Mouse (Mus musculus) B cell, adult (primary cell): ENCODE results near the gene Dgcr8. TPM values are rescaled to one million over a fixed set of nuclear protein-coding genes. Genes with fewer than 3 reads are reported as not detected.

Experiments
- total RNA-seq: library from RNA; stranded (reverse); gene quantifications from 4 replicates; pipeline ENCODE4 v1.2.4, GENCODE M21; 2023; ENCODE audit not compliant: inconsistent age

Dgcr8 gene
- total RNA-seq: 32.5 to 41.7 TPM (median 40.3 TPM) in 4 replicates

GRCm38 (mm10) chr16:18289067-18289588 lies at the start of gene Dgcr8:
TSS of gene Dgcr8 (minus strand) at chr16:18289246.

DNA sequence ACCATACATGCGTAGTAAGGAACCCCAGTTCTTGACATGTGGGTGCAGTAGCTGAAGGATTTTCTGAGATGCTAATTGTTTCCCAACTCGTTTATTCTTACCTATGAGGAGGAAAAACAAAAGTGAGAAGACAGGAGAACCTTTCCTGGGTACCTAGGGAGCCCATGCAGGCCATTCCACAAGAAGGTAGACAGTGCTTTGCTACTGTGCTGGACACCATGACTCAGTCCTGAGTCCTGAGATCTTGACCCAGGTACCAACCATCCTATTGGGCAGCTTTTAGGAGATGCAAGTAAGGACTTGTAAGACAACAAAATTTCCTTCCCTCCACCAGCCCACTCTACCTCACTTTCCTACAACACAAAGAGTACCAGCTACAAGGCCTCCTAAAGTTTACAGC lies 30.8 kb downstream of the Dgcr8 start, which contains the start of gene Gm49776:
Gm49776 (minus strand) TSS at position 101 of the 400 bp plus-strand sequence.

DNA sequence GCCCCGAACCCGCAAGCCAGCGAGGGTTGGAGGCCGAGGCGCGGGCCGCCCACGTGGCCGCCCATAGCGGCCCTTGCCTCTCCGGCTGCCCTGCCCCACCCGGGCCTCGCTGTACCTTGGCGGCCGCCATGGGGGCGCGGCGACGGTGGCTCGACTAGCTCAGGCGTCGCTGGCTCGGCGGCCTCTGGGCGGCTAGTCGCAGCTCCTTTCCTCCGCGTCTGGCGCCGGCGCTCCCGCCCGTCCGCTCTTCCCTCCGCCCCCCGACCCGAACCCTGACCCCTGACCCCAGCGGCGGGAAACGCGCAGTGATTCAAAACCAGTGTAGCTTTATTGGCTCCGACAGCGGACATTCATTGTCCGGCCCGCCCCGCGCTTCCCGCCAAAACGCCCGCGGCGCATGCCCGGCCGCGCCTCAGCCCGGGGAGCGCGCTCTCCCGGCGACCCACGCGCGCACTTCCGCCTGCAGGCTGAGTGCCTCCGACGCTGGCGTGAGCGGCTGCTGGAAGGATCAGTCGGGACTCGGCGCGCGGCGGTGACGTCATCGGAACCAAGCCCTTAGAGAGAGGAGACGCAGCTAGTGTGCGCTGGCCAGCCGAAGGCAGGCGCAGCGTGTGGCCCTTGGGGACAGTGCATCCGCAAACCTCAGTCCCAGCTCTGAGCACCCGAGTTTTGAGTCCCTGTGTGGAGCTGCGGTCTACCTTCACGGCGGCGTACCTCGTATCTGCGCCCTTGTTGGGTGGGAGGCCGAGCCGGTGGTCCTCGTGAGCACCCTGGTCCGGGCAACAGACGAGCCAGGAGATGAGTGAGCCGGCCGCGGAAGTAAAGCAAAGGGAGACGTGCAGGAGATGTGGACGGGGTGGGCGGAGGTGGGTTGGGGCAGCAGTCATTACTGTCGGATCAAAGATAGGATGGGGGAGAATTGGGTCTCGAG lies 40.3 kb downstream of the Dgcr8 start, which contains the start of the genes Trmt2a and Ranbp1:
Trmt2a (plus strand) TSS at position 247 of the 931 bp plus-strand sequence.
Ranbp1 (minus strand) TSS at position 300 of the 931 bp plus-strand sequence.

DNA sequence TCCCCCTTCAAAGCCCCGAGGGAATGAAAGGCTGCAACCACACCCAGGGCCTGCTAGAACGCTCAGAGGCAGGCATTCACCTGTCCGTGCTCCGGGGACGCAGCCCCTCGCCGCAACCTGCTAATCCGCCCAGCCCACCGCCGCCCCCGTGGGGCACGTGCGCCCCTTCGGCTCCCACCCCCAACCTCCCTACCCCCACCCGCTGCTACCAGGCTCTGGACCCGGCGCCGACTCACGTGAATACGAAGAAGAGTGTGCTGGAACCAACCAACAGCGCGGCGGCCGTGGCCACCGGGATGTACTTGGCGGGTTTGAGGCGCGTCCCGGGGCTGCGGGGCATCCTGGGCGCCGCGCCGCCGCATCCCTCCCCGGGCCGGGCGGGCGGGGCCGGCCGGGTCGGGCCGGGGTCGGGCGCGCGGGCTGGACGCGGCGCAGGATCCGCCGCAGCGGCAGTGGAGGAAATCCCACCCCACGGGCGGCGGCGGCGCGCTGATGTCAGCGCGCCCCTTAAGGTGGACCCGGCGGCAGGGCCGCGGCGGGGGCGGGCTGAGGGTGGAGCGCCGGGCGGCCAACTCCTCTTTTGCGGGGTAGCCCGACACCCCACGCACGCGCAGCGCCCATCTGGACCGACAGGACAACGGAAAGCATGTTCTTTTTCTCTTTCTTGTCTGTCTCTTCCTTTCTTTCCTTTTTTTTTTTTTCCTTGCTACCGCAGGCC lies 54.2 kb downstream of the Dgcr8 start, which contains the start of gene Zdhhc8:
Zdhhc8 (minus strand) TSS at position 466 of the 718 bp plus-strand sequence.

GRCm38 (mm10) chr16:18217579-18217978 lies 71.5 kb downstream of the Dgcr8 start, which contains the start of gene Ccdc188:
TSS of gene Ccdc188 (plus strand) at chr16:18217879.

Other genes starting within 250 kb of the Dgcr8 start
- gene Dgcr6, start 236.4 kb downstream of the Dgcr8 start, total RNA-seq: 19.0 to 24.7 TPM (median 23.8 TPM) in 4 replicates
- gene Prodh, start 199.0 kb downstream of the Dgcr8 start, total RNA-seq: 8.5 to 13.7 TPM (median 10.6 TPM) in 4 replicates
- 0.29 TPM in 1 of 4 replicates, not detected in the others for gene Rtn4r, start 161.6 kb downstream of the Dgcr8 start, total RNA-seq
- not detected in 4 replicates for gene Ccdc188, start 71.4 kb downstream of the Dgcr8 start, total RNA-seq
- gene Zdhhc8, start 54.1 kb downstream of the Dgcr8 start, total RNA-seq: 18.9 to 28.1 TPM (median 25.2 TPM) in 4 replicates
- 150 to 190 TPM (median 173 TPM) in 4 replicates for gene Trmt2a, start 40.6 kb downstream of the Dgcr8 start, total RNA-seq
- 99.2 to 109 TPM (median 108 TPM) in 4 replicates for gene Ranbp1, start 40.5 kb downstream of the Dgcr8 start, total RNA-seq
- gene Gm49776, start 30.9 kb downstream of the Dgcr8 start, total RNA-seq: not detected in 4 replicates
- 30.4 to 33.3 TPM (median 31.8 TPM) in 4 replicates for gene Tango2, start 58.9 kb upstream of the Dgcr8 start, total RNA-seq
- gene Arvcf, start 58.9 kb upstream of the Dgcr8 start, total RNA-seq: 5.1 to 9.0 TPM (median 6.8 TPM) in 4 replicates
- gene Txnrd2, start 137.1 kb upstream of the Dgcr8 start, total RNA-seq: 16.5 to 19.6 TPM (median 17.9 TPM) in 4 replicates
- gene Comt, start 137.6 kb upstream of the Dgcr8 start, total RNA-seq: 11.0 to 14.4 TPM (median 12.7 TPM) in 4 replicates
- gene Gnb1l, start 209.5 kb upstream of the Dgcr8 start, total RNA-seq: 4.9 to 7.2 TPM (median 5.9 TPM) in 4 replicates
- gene Rtl10, start 209.7 kb upstream of the Dgcr8 start, total RNA-seq: 4.6 to 7.3 TPM (median 5.4 TPM) in 4 replicates